Mouse (Mus musculus) adrenal gland, postnatal 36 days (tissue): ENCODE measurements around the gene Gm20388. TPM values are rescaled to one million over a fixed set of nuclear protein-coding genes. Genes with fewer than 3 reads are reported as not detected.
"Not testable (repeated sequence)": the region's sequence is repeated elsewhere in the genome, so short reads cannot be mapped to it uniquely, and the experiment has no call there.

ENCODE experiments used
- DNase-seq, 2 experiments: peaks; one replicate each; pipeline ENCODE4 v3.0.0; 2021; ENCODE audit warnings: mixed read lengths in 1 of 2
- total RNA-seq, 2 experiments: library from RNA; stranded (reverse); gene quantifications; 2 replicates each; pipeline ENCODE4 v1.2.3; 2021

Gene Gm20388
- total RNA-seq, 2 experiments from 2014 or later: 2.4 to 7.4 TPM

DNA sequence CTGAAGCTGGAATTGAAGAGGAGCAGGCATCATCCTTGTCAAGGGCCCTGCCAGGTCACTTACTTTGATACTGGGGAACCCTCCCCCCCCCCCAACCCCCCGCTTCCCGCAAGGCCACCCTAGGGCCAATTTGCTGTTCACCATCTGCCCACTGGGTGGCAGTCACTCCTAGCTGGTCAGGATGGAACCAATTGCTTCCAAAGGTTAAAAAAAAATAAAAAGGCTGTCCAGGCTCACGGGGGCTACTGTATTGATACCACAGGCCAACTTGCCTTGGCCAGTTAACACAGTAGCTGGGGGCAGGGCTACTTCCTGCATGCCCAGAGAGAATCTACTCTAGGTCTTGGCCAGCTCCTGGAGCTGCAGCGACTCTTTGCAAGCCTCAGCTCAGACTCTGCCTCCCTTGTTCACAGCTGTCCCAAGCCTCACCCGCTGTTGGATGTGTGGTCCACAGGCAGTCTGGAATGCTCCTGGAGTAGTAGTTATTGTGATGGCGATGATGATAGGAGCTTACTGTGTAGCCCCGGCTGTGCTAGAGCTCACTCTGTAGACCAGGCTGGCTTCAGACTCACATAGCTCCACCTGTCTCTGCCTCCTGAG is 2707.4 kb downstream of the Gm20388 start:
- peak; percentile 85 to 88 for DNase-seq

DNA sequence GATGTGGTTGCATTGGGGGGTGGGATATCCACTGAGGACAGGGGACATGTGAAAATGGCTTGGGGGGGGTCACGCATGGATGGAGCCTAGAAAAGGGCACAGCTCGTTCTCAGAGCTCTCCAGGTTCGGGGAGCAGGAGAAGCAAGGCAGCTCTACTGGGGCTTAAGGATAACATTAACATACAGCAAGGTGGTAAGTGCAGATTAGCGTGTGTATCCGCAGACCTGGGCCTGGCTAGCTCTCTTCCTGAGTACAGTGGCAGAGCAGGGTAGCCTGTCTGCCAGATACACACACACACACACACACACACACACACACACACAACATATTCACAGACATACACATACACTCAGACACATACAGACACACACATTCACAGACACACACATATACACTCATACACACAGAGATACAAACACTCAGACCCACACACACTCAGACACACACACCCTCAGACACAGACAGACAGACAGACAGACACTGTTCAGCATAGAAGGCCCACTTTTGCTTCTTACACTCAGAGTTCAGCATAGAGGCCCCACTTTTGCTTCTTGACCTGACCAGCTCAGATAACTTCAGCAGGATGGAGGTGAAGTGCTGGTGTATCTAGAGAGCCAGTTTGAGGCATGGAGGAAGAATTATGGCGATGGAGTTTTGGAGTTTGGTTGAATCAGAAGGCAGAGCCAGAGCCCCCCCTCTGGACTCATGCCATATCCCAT is 2708.2 kb downstream of the Gm20388 start:
- DNase-seq: no peak

GRCm38 (mm10) chr8:122620446-122620845 is 2709.8 kb downstream of the Gm20388 start:
- no peak for DNase-seq

GRCm38 (mm10) chr8:122622727-122623126 is 2712.1 kb downstream of the Gm20388 start, which contains the start of gene Pabpn1l:
TSS of gene Pabpn1l (minus strand) at chr8:122622739.
- DNase-seq: no peak

DNA sequence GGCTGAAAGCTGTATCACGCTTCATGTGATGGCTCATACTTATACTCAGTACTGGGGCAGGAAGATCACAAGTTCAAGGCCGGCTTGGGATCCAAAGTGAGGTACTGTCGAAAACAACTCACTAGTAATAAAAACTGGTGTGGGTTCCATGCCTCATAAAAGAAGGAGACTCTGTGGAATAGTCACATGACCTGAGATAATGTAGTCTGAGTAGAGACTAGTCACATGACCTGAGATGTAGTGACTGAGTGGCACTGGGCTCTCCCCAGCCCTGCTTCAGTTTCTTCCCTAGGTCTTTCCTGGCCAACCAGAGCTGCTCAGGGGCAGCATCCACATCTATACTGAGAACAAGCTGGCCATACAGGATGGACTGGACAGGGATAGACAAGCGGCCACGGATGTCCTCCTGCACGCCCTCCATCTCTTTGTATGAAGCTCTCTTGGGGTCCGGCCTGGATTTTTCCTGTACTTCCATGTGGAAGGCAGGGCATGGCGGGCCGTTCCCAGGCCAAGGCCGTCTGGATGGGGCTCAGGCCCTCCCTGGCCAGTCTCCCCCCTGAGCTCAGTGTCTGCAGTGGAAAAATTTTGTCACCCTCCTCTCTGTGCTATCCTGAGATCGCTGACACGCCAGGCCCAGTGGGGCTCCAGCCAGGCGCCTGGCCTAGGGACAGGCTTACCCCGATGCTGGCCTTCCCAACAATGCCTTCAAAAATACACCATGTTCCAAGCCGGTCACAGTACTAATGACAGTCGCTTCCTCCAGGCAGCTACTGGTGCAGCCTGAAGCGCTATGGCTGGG is 2713.4 kb downstream of the Gm20388 start:
- no peak for DNase-seq

DNA sequence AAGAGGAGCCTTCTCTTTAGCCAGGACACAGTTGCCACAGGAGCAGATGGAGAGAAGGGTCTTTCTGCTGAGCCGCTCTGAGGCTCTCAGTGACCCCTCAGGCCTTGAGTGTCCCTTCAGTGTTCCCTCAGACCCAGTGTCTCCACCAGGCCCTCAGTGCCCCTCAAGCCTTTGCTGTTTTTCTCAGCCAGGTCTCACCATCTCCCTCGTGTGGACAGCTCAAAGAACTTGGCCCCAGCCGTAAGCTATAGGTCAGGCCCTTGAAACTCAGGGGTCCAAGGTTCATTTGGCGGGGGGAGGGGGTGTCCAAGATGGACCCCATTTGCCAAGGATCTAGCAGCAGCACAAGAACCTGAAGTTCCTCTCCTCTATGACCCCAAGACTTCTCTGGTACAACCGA is 2714.0 kb downstream of the Gm20388 start:
- no peak for DNase-seq

DNA sequence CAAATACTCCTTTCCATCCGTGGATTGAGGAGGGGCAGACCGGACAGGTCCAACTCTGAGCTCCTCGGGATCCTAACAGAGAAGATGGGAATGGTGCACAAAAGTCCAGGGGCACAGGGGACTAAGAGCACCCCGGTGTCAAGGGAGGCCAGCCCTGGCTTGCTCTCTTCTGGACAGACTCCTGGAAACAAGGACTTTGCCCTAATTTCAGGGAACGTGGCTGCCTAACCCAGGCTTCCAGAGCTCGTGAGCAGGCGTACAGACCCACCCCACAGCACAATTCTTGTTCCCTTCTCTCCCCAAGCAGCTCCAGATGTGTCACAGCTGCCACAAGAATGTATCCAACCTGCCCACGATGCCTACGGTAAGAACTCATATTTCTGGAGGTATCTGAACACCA is 2715.2 kb downstream of the Gm20388 start:
- DNase-seq: no peak

GRCm38 (mm10) chr8:122626896-122627295 is 2716.3 kb downstream of the Gm20388 start:
- DNase-seq: no peak

- DNase-seq: no peak
These were observed 2718.7 kb downstream of the Gm20388 start for GRCm38 (mm10) chr8:122629388-122629787.

DNA sequence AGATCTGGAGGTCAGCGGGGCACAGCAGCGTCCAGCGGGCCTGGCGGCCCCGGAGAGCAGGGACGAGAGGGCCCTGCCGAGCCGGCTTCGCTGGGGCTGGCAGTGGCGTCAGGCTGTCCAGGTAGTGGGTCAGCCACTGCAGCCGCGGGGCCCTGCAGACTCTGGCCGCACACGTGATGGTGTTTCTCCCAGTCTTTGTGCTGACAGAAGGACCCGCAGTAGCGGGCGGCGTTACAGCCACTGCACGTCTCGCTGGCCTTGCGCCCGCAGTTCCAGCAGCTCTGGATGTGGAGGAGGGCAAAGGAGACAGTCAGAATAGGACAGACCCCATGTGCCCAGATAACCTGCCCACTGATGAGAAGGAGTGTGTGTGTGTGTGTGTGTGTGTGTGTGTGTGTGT is 2720.1 kb downstream of the Gm20388 start:
- DNase-seq: no peak

- not testable (repeated sequence) for DNase-seq
These were observed 2721.5 kb downstream of the Gm20388 start for GRCm38 (mm10) chr8:122632134-122632533.

DNA sequence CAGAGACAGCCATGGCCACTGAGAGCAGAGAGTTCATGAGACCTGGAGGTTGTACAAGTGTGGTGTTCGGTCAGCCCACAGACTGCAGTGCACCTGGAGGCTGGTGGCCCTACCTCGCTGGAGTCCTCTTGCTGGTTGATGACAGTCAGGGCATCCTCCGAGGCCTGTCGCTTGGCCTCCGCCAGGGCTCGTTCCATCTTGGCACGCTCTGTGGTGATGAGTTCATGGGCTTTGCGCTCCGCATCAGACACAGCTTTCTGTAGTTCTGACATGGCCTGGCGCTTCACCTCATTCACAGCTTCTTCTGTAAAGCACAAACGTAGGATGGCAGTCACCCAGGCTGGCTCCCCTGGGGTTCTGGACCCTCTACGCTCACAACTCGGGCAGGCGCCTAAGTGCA is 2722.6 kb downstream of the Gm20388 start:
- DNase-seq: no peak

DNA sequence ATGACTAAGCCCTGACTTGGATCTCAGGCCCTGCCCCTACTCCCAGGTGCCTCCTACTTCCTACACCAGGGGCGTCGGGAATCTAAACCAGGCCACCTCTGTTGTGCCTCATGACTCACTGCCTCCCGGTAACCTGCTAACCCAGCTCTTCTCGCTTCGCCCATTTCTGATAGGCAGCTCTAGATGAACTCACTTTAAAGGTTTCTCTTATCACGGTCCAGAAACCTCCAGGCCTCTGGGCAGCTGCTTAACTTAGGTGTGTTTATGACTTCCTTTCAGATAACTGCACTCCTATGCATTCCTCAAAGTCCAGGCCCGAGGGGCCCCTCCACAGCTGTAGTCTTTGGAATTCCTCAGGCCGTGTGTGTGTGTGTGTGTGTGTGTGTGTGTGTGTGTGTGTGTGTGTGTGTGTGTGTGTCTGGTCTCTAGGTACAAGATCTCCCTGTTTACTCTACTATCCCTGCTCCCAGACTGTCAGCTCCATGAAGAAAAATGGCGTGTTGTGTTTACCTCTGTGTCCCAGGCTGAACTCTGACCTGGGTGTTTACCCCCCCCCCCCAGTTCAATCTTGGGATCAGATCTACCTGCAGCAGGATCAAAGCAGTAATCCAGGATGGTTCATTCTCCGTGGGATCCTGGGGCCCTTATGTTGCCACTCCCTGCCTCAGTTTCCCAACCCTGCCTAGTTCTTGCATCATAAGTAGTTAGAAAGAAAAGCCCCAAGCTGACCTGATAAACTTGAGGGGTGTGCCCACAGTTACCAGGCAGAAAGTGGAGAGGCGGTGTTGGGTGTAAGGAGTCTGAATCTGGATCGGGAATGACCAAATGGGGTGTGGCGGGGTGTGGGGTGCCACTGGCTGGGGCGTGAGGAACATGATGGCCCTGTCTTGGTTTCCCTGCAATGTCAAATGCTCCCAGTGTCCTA is 2725.5 kb downstream of the Gm20388 start:
- no peak for DNase-seq

DNA sequence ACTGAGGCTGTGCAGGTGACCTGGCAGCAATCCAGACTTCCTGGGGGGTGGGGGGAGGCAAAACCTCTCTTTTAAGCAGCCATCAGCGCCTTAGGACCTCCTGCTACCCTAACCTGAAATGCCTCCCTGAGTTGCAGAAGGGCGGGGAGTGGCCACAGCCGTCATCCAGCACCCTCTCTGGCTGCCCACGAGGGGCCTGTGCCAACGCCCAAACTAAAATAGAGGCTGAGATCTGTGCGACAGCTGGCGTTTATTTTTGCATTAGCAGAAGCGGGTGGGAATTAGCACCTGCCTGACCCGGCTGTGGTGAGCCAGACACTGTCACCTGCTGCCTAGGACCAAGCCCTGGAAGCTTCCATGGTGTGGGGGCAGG is 2726.1 kb downstream of the Gm20388 start:
- no peak for DNase-seq

GRCm38 (mm10) chr8:122637230-122637629 is 2726.6 kb downstream of the Gm20388 start:
- no peak for DNase-seq

DNA sequence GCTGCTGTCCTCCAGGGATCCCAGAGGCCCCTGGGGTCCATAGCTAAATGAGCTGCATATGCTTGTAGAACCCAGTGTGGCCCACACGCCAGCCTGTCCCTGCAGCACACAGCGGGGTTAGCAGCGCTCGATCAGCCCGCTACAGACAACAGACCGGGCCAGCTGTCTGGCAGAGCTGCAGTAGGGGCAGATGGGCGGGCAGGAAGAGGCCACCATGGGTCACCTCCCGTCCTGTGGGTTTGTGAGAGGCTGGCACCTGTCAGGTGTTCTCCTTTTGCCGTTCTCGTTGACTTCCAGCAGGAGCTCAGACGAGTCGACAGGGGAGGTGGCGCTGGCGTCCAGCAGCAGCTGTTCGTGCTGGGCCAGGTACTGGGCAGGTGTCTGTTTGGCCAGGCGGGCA is 2728.0 kb downstream of the Gm20388 start:
- DNase-seq: no peak

DNA sequence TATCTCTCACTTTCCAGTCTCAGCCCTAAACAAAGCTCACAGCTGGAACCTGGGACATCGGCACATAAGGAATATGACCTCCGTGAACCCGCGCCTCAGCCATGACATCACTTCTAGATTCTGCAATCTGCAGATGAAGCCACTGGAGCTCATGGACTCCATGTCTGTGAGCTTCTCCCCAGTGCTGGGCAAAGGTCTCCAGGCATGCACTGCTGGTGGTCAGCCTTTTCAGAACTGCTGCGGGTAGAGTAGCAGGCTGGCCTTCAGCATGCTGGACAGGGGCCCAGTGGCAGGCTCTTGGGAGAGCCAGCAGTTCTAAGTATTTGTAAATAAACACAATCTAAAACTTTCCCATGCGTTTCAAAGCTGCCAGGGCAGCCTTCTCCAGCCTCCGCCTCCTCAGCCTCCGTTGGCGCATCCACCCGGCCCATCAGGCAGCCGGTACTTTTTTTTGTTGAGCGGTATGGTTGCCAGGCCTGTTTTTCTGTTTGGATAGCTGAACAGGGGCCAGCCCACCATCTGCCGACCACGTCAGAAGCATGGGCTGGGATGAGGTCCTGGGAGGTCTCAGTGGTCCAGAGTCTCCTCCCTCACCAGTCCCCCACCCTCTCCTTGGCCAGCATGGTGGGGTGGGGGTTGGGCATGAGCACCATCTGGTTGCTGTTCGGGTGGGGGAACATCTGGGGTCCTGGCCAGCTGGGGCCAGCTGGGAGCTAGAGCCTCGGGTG is 2729.0 kb downstream of the Gm20388 start:
- DNase-seq: peak; percentile 48 to 54

DNA sequence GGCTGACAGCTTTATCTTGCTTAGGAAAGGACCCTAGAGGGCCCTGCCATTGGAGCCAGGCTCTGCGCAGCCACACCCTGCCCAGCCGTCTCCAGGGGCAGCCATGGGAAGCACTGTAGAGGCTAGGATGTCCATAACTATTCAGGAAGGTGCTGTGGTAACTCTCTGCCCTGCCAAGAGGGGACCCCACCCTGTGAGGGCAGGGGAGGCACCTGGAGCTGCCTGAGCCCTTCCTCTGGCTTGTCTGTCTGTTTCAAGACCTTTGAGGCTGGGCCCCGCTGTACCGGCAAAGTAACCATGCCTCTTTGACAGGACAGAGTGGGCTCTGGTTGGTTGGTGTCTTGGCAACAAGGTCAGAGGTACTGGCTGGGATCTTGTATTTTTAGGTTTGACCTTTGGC is 2730.2 kb downstream of the Gm20388 start:
- DNase-seq: no peak

GRCm38 (mm10) chr8:122641406-122641805 is 2730.8 kb downstream of the Gm20388 start:
- DNase-seq: no peak

DNA sequence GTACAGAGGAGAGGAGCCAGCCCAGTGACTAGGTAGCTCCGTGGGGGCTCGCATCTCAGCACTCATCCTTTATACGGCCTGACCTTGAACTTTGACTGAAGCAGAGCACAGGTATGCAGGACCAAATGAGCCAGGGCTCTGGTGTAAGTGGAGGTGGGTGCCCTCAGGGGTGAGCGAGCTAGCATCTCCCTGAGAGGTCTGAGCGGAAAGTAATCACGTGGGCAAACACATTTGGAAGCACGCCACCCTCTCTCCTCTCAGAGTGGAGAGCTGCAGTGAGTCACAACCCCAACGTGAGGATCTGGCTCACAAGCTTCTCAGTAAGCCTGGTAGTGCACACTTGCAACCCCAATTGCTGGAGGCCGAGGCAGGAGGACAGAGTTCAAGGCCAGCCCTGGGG is 2731.4 kb downstream of the Gm20388 start:
- peak; percentile 87 to 89 for DNase-seq
